Mouse (Mus musculus) testis, adult 2 months (tissue): ENCODE results near the gene Tmem132b. TPM values are rescaled to one million over a fixed set of nuclear protein-coding genes. Genes with fewer than 3 reads are reported as not detected.

ENCODE experiments used
- H3K27ac ChIP-seq: fragments of 200-500 bp; 2 replicates; pipeline ENCODE4 v1.5.1; 2012; ENCODE audit warnings: low read depth, low read length; ENCODE audit not compliant: control insufficient read depth, insufficient read depth
- H3K27me3 ChIP-seq: fragments of 200-500 bp; 2 replicates; pipeline ENCODE4 v1.6.1; 2012; ENCODE audit warnings: mild to moderate bottlenecking, low read length, moderate library complexity; ENCODE audit not compliant: control insufficient read depth, insufficient read depth
- H3K36me3 ChIP-seq: fragments of 200-500 bp; 2 replicates; pipeline ENCODE4 v1.6.1; 2012; ENCODE audit warnings: mild to moderate bottlenecking, low read length; ENCODE audit not compliant: control insufficient read depth, insufficient read depth
- H3K4me1 ChIP-seq: fragments of 200-500 bp; 2 replicates; pipeline ENCODE4 v1.6.1; 2012; ENCODE audit warnings: low read length; ENCODE audit not compliant: control insufficient read depth, insufficient read depth
- H3K4me3 ChIP-seq: fragments of 200-500 bp; 2 replicates; pipeline ENCODE4 v1.5.1; 2012; ENCODE audit warnings: low read depth, mild to moderate bottlenecking, low read length, moderate library complexity, mixed read lengths; ENCODE audit not compliant: control insufficient read depth
- CTCF ChIP-seq: fragments of 200-500 bp; IDR thresholded peaks from 2 replicates; pipeline ENCODE4 v1.5.1; 2012; ENCODE audit warnings: low read depth, mild to moderate bottlenecking, inconsistent platforms, low read length, moderate library complexity; ENCODE audit not compliant: control insufficient read depth, insufficient read depth, insufficient replicate concordance
- POLR2A ChIP-seq: fragments of 200-500 bp; IDR thresholded peaks from 2 replicates; pipeline ENCODE4 v1.6.1; 2012; ENCODE audit warnings: low read depth, mild to moderate bottlenecking, inconsistent platforms, low read length, moderate library complexity; ENCODE audit not compliant: control insufficient read depth
- polyA plus RNA-seq: library from polyadenylated mRNA; depleted of rRNA; stranded (reverse); fragments of >200 nt; gene quantifications from 2 replicates; pipeline ENCODE4 v1.2.3, GENCODE M21; 2012

Tmem132b gene
- polyA plus RNA-seq, 1 experiment, result 0.09 TPM

- no peak overlapping the region for H3K27ac ChIP-seq
- H3K36me3 ChIP-seq, result peaks cover 2% of the 10 kb centered on the region
- H3K27me3 ChIP-seq, result no peaks in the 10 kb centered on the region
- H3K4me1 ChIP-seq, result no peaks in the 10 kb centered on the region
- TF ChIP-seq CTCF (no peak), POLR2A (no peak)
- H3K4me3 ChIP-seq, result no peak overlapping the region
Observed at GRCm38 (mm10) chr5:125503628-125504027, 27.9 kb upstream of the Tmem132b start.

- Histone ChIP-seq H3K36me3 (peaks cover 2% of the 10 kb centered on the region), H3K27me3 (no peaks in the 10 kb centered on the region), H3K27ac (no peak overlapping the region), H3K4me3 (no peak overlapping the region), H3K4me1 (no peaks in the 10 kb centered on the region)
- TF ChIP-seq POLR2A (no peak), CTCF (no peak)
Observed at GRCm38 (mm10) chr5:125504692-125505091, 26.9 kb upstream of the Tmem132b start.

- TF ChIP-seq CTCF (no peak), POLR2A (no peak)
Observed at GRCm38 (mm10) chr5:125505968-125506367, 25.6 kb upstream of the Tmem132b start.

GRCm38 (mm10) chr5:125507582-125507981, 24.0 kb upstream of the Tmem132b start:
- no peaks in the 10 kb centered on the region for H3K4me1 ChIP-seq
- peaks cover 4% of the 10 kb centered on the region for H3K36me3 ChIP-seq

More at GRCm38 (mm10) chr5:125505968-125506367, 25.6 kb upstream of the Tmem132b start:
- Histone ChIP-seq H3K27me3 (no peaks in the 10 kb centered on the region), H3K27ac (no peak overlapping the region), H3K4me3 (no peak overlapping the region), H3K4me1 (no peaks in the 10 kb centered on the region), H3K36me3 (peaks cover 4% of the 10 kb centered on the region)

GRCm38 (mm10) chr5:125508006-125508405, 23.6 kb upstream of the Tmem132b start:
- Histone ChIP-seq H3K36me3 (peaks cover 4% of the 10 kb centered on the region), H3K27me3 (no peaks in the 10 kb centered on the region), H3K4me3 (no peak overlapping the region), H3K27ac (no peak overlapping the region), H3K4me1 (no peaks in the 10 kb centered on the region)
- TF ChIP-seq CTCF (no peak), POLR2A (no peak)

More at GRCm38 (mm10) chr5:125507582-125507981, 24.0 kb upstream of the Tmem132b start:
- TF ChIP-seq CTCF (peak; percentile 48; the same call in 1 of the 2 replicates), POLR2A (no peak)
- no peak overlapping the region for H3K4me3 ChIP-seq
- no peaks in the 10 kb centered on the region for H3K27me3 ChIP-seq
- no peak overlapping the region for H3K27ac ChIP-seq

GRCm38 (mm10) chr5:125509541-125509940, 22.0 kb upstream of the Tmem132b start:
- peak; percentile 95; the same call in 1 of the 2 replicates for TF ChIP-seq CTCF
- TF ChIP-seq POLR2A, result no peak
- no peaks in the 10 kb centered on the region for H3K27me3 ChIP-seq
- no peaks in the 10 kb centered on the region for H3K4me1 ChIP-seq
- H3K4me3 ChIP-seq, result no peak overlapping the region
- H3K27ac ChIP-seq, result no peak overlapping the region
- peaks cover 2% of the 10 kb centered on the region; the same call in 1 of the 2 replicates for H3K36me3 ChIP-seq

- no peaks in the 10 kb centered on the region; the same call in 1 of the 2 replicates for H3K36me3 ChIP-seq
- TF ChIP-seq CTCF (no peak), POLR2A (no peak)
- no peak overlapping the region for H3K27ac ChIP-seq
- H3K4me3 ChIP-seq, result peak overlapping the region; percentile 7
- H3K4me1 ChIP-seq, result no peaks in the 10 kb centered on the region
- H3K27me3 ChIP-seq, result no peaks in the 10 kb centered on the region
Observed at GRCm38 (mm10) chr5:125515006-125515405, 16.6 kb upstream of the Tmem132b start.

- TF ChIP-seq POLR2A (no peak), CTCF (peak; percentile 44; the same call in 1 of the 2 replicates)
- Histone ChIP-seq H3K36me3 (no peaks in the 10 kb centered on the region; the same call in 1 of the 2 replicates), H3K4me3 (no peak overlapping the region), H3K27ac (no peak overlapping the region), H3K4me1 (peaks cover 13% of the 10 kb centered on the region), H3K27me3 (no peaks in the 10 kb centered on the region)
Observed at GRCm38 (mm10) chr5:125518640-125519039, 12.9 kb upstream of the Tmem132b start.
